Mouse (Mus musculus): Measurements from ENCODE around the gene Rap2c. TPM values are rescaled to one million over a fixed set of nuclear protein-coding genes. Genes with fewer than 3 reads are reported as not detected.

Rap2c gene
- polyA plus RNA-seq, 1 experiment from 2014 or later, result 21.9 TPM

DNA sequence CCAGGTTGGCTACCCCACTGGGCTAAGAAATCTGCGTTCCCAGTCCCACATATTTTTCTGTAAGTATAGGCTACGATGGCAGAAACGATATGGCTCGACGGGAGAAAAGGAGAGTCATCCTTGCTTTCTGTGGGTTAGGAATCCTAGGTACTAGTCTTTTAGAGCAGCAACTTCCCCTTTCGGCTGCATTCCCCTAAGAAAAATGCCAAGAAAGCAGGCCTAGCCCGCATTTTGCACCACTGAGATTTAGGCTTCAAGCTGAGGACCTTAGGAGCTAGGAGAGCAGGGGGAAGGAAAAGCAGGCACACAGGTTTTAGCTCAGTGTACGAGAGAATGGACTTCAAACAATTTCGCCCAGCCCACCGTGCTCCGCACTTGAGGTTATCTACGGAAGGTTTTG is 892 bp downstream of the Rap2c start:
- H3K4me1 ChIP-seq, result peaks cover 13% of the 10 kb centered on the region; the same call in 1 of the 2 replicates
- WGBS, result 25% methylated on average over 12 of the region's 12 CpGs
- peak overlapping the region; percentile 65 for H3K4me3 ChIP-seq
- H3K36me3 ChIP-seq (replicated peaks), result peaks cover 19% of the 10 kb centered on the region
- no peak for DNase-seq (ENCODE audit: extremely low spot score, low spot score)
- no peaks in the 10 kb centered on the region for H3K9me3 ChIP-seq
- H3K27me3 ChIP-seq (ENCODE audit: poor library complexity, severe bottlenecking), result no peaks in the 10 kb centered on the region
- 0 out of 2 replicates have a peak overlapping the region, but pooled peaks have one; percentile 40 for H3K27ac ChIP-seq

DNA sequence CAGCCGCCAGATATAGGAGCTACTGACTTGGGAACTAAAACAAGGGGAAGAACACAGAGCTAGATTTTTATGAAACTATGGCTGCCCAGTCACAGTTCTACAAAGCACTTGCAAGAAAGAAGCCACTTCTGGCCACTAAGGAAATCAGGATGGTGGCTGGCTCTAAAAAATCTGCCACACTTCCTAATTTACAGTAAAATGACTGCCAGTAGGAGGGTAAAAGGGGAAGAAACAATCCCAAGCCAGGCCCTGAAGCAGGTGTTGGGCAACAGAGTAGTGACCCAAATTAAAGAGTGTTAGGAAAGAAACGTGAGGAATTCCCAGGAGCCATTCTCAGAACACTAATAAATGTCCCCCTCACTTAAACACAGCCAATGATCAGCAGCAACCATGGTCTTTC is 5.5 kb downstream of the Rap2c start:
- Histone ChIP-seq H3K27me3 (ENCODE audit: poor library complexity, severe bottlenecking) (no peaks in the 10 kb centered on the region), H3K4me1 (0 out of 2 replicates have a peak, but pooled peaks cover 3% of the 10 kb centered on the region), H3K4me3 (no peak overlapping the region), H3K36me3 (replicated peaks) (peaks cover 31% of the 10 kb centered on the region), H3K9me3 (no peaks in the 10 kb centered on the region), H3K27ac (no peak overlapping the region)
- 85% methylated on average over 2 of the region's 2 CpGs for WGBS
- DNase-seq (ENCODE audit: extremely low spot score, low spot score), result no peak

DNA sequence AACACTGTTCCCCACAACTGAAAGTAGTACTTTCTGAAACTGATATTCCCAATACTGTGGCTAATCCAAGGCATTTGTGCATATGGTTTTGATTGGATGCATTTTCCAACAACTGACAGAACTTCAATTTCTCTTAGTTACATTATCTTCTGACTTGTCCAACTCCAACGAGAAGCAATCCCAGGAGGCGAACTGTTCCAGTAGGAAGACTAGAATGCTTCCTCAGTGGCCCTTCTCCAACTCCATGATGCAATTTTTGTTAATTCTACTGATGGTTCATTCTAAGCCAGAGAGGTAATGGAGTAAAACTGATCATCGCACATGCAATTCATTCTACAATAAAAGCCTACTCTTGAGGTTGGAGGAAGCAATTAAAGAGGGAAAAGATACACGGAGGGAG is 7.5 kb downstream of the Rap2c start:
- H3K27me3 ChIP-seq (ENCODE audit: poor library complexity, severe bottlenecking), result no peaks in the 10 kb centered on the region
- no peaks in the 10 kb centered on the region for H3K9me3 ChIP-seq
- no peak for DNase-seq (ENCODE audit: extremely low spot score, low spot score)
- WGBS, result 80% methylated on average over 4 of the region's 4 CpGs
- H3K4me3 ChIP-seq, result no peak overlapping the region
- H3K4me1 ChIP-seq, result no peaks in the 10 kb centered on the region
- peaks cover 45% of the 10 kb centered on the region for H3K36me3 ChIP-seq (replicated peaks)
- no peak overlapping the region for H3K27ac ChIP-seq

DNA sequence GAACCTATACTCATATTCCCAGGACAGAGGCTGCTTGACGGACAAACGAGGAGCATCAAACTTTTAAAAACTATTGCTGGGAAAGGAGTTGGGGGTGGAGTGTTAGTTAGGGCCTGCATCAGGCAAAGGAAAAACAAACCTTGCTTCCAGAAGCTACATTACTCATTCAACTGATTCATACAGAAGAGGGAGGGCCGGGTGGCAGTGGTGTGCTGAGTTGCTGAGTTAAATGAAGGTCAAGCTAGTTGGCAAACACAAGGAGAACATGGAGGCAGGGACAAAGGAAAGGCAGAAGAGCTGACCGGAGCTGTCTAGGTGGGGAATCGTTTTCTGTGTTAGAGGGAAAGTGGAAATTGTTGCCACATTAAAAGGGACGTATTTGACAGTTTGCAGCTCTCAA is 17.0 kb downstream of the Rap2c start:
- H3K27ac ChIP-seq, result no peak overlapping the region
- no peak for DNase-seq (ENCODE audit: extremely low spot score, low spot score)
- H3K4me3 ChIP-seq, result no peak overlapping the region
- no peaks in the 10 kb centered on the region for H3K9me3 ChIP-seq
- no peaks in the 10 kb centered on the region for H3K27me3 ChIP-seq (ENCODE audit: poor library complexity, severe bottlenecking)
- 0 out of 2 replicates have a peak, but pooled peaks cover under 1% of the 10 kb centered on the region for H3K36me3 ChIP-seq (replicated peaks)
- 89% methylated on average over 6 of the region's 6 CpGs for WGBS
- no peaks in the 10 kb centered on the region for H3K4me1 ChIP-seq

DNA sequence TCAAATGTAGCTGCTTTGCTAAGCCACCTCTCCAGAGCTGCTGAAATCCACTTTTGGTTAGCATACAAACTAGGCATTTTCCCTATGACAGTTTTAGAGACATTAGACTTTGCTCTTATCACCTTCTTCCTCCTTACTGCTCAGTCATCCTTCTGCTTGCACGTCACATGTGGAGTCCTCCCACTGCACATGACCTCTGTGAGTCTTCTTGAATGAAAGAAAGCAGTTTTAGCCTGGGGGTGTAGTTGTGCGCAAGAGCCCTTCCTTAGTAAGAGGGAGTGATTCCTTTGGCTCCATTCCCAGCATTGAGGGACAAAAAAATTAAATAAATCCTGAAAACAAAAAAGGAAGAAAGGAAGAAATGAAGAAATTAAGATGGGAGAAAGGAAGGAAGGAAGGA is 22.5 kb downstream of the Rap2c start:
- no peaks in the 10 kb centered on the region for H3K9me3 ChIP-seq
- H3K27ac ChIP-seq, result no peak overlapping the region
- H3K27me3 ChIP-seq (ENCODE audit: poor library complexity, severe bottlenecking), result peaks cover 11% of the 10 kb centered on the region; the same call in 1 of the 2 replicates
- H3K4me3 ChIP-seq, result no peak overlapping the region
- H3K4me1 ChIP-seq, result no peaks in the 10 kb centered on the region
- WGBS, result 77% methylated on average over 2 of the region's 2 CpGs
- no peak for DNase-seq (ENCODE audit: extremely low spot score, low spot score)
- no peaks in the 10 kb centered on the region for H3K36me3 ChIP-seq (replicated peaks)

DNA sequence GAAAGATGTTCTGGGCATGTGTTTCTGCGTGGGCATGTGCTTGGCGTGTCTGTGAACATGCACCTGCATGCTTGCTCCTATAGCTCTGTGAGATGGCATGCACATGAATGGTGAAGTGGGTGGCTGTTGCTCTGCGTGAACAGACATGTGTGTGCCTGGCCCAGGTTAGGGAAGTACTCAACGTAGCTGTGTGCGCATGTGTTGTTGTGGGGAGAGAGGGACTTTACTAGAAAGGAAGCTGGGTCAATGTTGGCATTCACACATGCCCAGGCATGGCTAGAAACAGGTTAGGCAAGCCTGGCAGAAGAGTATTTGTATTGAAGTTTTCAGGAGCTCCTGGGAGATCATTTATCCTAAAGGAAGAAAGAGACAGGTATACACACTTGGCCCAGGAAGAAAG is 26.5 kb downstream of the Rap2c start:
- no peak overlapping the region for H3K4me3 ChIP-seq
- peaks cover 25% of the 10 kb centered on the region for H3K27me3 ChIP-seq (ENCODE audit: poor library complexity, severe bottlenecking)
- WGBS, result 90% methylated on average over 5 of the region's 5 CpGs
- H3K27ac ChIP-seq, result no peak overlapping the region
- no peaks in the 10 kb centered on the region for H3K4me1 ChIP-seq
- H3K9me3 ChIP-seq, result no peaks in the 10 kb centered on the region
- no peaks in the 10 kb centered on the region for H3K36me3 ChIP-seq (replicated peaks)
- no peak for DNase-seq (ENCODE audit: extremely low spot score, low spot score)

DNA sequence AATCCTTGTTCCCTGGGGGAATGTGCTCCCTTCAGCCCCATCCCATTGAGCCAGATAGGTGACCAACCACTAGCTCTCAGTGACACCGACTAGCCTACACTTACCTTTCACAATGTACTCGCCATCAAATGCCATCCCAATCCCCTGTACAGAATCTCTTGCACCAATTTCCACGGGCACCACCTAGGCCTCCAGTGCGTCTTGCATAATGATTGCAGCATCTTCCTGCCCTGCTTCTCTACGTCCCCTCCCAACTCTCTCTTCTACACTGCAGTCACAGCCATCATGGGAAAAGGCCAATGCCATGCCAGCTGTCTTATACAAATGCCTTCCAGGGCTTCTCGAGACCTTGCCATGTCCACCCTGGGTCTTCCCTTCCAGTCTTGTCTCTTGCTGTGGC is 27.9 kb downstream of the Rap2c start:
- DNase-seq (ENCODE audit: extremely low spot score, low spot score), result no peak
- Histone ChIP-seq H3K9me3 (no peaks in the 10 kb centered on the region), H3K27me3 (ENCODE audit: poor library complexity, severe bottlenecking) (peaks cover 25% of the 10 kb centered on the region), H3K4me1 (no peaks in the 10 kb centered on the region), H3K27ac (no peak overlapping the region), H3K36me3 (replicated peaks) (no peaks in the 10 kb centered on the region), H3K4me3 (no peak overlapping the region)
- WGBS, result 93% methylated on average over 6 of the region's 6 CpGs

DNA sequence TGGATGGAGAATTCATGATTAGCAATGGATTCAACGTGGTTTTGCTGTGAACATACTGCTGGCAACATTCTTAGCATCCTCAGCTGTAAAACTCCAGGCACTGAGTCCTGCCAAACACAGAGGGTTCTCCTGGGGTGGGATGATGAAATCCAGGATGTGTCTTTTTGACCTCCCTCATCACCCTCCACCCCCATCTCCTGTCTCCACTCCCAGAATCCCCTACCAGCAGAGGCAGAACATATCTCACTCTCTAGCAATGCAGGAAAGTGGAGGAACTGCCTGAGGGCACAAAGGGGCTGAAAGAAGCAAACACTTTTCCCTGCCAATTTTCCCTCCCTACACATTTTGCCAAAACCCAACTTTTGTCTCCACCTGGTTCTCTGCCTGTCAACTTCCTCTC is 29.2 kb downstream of the Rap2c start:
- Histone ChIP-seq H3K27me3 (ENCODE audit: poor library complexity, severe bottlenecking) (peaks cover 28% of the 10 kb centered on the region), H3K27ac (no peak overlapping the region), H3K4me3 (no peak overlapping the region), H3K9me3 (no peaks in the 10 kb centered on the region), H3K4me1 (no peaks in the 10 kb centered on the region), H3K36me3 (replicated peaks) (no peaks in the 10 kb centered on the region)
- no peak for DNase-seq (ENCODE audit: extremely low spot score, low spot score)
- 43% methylated on average over 1 of the region's 1 CpGs for WGBS

DNA sequence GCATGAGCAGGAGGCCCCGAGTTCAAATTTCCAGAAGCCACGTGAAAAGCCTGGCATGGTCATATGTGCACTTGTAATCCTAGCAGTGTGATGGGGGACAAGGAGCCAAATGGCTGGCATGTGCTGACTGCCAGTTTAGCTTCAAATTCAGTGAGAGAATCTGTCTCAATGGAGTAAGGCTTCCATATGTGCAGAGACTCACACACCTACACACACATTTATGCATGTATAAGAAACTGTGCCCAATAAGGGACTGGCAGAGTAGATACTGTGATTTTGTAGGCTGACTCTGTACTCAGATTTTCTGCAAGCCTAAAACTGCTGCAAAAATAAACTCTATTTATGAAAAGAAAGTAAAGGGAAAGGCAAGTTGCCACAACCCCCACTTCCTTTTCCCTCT is 39.4 kb downstream of the Rap2c start:
- H3K4me1 ChIP-seq, result no peaks in the 10 kb centered on the region
- no peaks in the 10 kb centered on the region for H3K36me3 ChIP-seq (replicated peaks)
- peaks cover 3% of the 10 kb centered on the region; the same call in 1 of the 2 replicates for H3K27me3 ChIP-seq (ENCODE audit: poor library complexity, severe bottlenecking)
- no peak overlapping the region for H3K27ac ChIP-seq
- DNase-seq (ENCODE audit: extremely low spot score, low spot score), result no peak
- WGBS, result 76% methylated on average over 2 of the region's 2 CpGs
- no peak overlapping the region for H3K4me3 ChIP-seq
- no peaks in the 10 kb centered on the region for H3K9me3 ChIP-seq

DNA sequence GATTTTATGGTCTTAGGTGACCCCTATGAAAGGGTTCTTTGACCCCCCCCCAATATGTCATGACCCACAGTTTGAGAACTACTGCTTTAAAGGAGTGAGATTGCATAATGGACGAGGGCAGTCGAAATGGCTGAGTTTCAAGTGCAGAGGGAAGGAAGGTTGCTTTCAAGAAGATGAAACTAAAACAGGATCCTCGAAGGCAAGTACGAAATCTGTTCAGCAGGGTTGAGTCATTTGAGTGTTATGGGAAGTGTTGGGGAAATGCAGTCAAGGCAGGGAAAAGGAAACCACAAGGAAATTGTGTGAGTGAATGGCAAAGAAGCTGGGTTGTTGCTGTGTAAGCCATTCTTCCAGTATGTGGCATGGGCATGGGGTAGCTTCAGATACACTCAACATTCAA is 45.7 kb downstream of the Rap2c start:
- Histone ChIP-seq H3K27me3 (ENCODE audit: poor library complexity, severe bottlenecking) (0 out of 2 replicates have a peak, but pooled peaks cover 4% of the 10 kb centered on the region), H3K4me1 (no peaks in the 10 kb centered on the region), H3K9me3 (no peaks in the 10 kb centered on the region), H3K27ac (no peak overlapping the region), H3K4me3 (no peak overlapping the region), H3K36me3 (replicated peaks) (no peaks in the 10 kb centered on the region)
- WGBS, result 91% methylated on average over 4 of the region's 4 CpGs
- no peak for DNase-seq (ENCODE audit: extremely low spot score, low spot score)

DNA sequence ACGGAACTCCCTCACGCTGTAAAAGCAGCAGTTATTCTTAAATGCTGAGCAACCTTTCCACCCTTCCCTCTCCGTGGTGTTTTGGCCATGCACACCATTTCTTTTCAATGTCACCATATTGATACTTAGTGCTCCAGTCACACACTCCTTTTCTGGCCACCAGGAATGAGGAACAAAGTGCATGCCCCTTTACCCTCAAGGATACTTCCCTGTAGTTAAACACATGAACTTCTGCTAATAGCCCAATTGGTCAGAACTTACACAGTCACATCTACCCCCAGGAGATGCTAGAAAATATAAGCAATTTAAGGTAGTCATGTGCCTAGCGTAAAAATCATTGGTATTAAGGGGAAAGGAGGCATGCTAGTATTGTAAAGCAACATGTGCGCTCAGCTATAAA is 47.9 kb downstream of the Rap2c start:
- no peak overlapping the region for H3K27ac ChIP-seq
- DNase-seq (ENCODE audit: extremely low spot score, low spot score), result no peak
- no peaks in the 10 kb centered on the region for H3K36me3 ChIP-seq (replicated peaks)
- H3K27me3 ChIP-seq (ENCODE audit: poor library complexity, severe bottlenecking), result peaks cover 4% of the 10 kb centered on the region
- no peaks in the 10 kb centered on the region for H3K9me3 ChIP-seq
- no peaks in the 10 kb centered on the region for H3K4me1 ChIP-seq
- WGBS, result 85% methylated on average over 5 of the region's 5 CpGs
- no peak overlapping the region for H3K4me3 ChIP-seq

DNA sequence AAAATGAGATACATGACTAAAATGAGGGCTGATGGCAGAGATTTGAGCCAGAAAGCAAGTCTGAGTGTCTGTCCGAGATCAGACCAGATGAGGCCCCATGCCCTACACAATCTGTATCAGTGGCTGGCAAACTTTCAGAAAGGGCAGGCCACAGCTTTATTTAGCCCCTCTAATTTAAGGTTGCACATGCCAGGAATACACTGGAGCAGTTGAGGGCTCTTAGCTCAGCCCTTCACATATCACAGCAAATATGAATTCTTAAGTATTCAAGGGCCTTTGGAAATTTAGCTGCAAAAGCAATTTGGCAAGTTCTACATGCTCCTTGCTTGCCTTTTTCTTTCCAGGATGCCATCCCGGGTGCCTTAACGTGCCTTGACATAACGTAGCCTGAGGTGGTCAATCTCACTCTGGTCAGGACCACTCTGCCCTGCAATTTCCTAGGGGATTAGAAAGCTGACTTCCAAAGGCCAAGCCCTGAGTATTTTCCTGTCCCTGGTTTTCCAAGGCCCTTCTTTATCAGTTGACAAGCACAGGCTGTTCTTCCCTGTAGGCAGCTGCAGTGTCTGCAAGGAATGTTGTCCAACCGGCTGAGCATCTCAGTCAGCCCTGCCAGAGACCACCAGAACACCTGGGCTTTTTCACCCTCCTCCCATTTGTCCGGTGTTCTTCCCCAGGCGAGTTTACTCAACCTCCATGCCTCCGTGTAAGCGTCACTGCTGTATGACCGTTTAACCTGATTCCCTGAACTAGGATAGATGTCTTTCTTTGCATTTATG is 49.5 kb downstream of the Rap2c start:
- Histone ChIP-seq H3K27me3 (ENCODE audit: poor library complexity, severe bottlenecking) (peaks cover 9% of the 10 kb centered on the region), H3K27ac (no peak overlapping the region), H3K36me3 (replicated peaks) (no peaks in the 10 kb centered on the region), H3K4me3 (no peak overlapping the region), H3K9me3 (no peaks in the 10 kb centered on the region), H3K4me1 (no peaks in the 10 kb centered on the region)
- DNase-seq (ENCODE audit: extremely low spot score, low spot score), result no peak
- 64% methylated on average over 10 of the region's 10 CpGs for WGBS

DNA sequence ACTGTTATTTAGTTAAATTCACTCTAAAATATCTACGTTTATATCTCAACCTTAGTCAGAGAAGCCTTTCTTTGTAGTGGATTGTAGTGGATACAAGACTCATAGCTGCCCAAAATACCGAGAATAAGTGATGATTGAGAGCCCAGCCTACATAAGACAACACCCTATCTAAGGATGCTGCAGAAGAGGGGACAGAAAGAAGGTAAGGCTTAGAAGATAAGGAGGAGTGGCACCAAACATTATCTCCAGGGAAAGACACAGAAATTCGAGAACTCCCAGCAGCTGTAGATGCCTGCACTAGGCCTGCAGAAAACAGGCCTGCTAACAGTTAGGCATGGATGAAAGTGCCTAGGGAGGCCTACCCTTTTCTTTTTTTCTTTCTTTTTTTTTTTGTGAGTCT is 52.7 kb downstream of the Rap2c start:
- Histone ChIP-seq H3K4me1 (no peaks in the 10 kb centered on the region), H3K27me3 (ENCODE audit: poor library complexity, severe bottlenecking) (peaks cover 9% of the 10 kb centered on the region), H3K9me3 (no peaks in the 10 kb centered on the region), H3K4me3 (no peak overlapping the region), H3K36me3 (replicated peaks) (no peaks in the 10 kb centered on the region), H3K27ac (no peak overlapping the region)
- 84% methylated on average over 3 of the region's 3 CpGs for WGBS
- DNase-seq (ENCODE audit: extremely low spot score, low spot score), result no peak
